Mouse (Mus musculus): ENCODE measurements around the gene Sbno2. TPM values are rescaled to one million over a fixed set of nuclear protein-coding genes. Genes with fewer than 3 reads are reported as not detected.

Sbno2 gene
- 85.9 and 89.3 TPM in 2 replicates for polyA plus RNA-seq (2012; rRNA removed)

DNA sequence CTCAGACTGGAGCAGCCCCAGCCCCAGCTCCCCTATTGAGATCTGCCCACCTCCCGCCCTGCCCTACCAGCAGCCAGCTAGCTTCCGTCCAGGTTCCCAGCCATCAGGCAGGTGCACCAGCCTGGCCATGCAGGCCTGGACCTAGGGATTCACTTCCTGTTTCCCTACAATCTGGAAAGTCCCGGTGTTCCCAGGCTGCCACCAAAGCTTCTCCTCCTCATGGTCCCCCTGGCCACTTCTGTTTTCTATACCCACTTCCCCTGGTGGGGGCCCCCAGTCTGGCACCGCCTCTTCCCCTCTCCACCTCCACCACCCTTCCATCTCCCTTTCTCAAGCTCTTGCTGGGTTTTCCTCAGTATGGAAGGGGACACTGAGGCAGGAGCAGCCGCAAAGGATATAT, at the start of gene Sbno2:
Gene Sbno2, minus strand, starts transcription at position 112 of the 400 bp plus-strand sequence.

DNA sequence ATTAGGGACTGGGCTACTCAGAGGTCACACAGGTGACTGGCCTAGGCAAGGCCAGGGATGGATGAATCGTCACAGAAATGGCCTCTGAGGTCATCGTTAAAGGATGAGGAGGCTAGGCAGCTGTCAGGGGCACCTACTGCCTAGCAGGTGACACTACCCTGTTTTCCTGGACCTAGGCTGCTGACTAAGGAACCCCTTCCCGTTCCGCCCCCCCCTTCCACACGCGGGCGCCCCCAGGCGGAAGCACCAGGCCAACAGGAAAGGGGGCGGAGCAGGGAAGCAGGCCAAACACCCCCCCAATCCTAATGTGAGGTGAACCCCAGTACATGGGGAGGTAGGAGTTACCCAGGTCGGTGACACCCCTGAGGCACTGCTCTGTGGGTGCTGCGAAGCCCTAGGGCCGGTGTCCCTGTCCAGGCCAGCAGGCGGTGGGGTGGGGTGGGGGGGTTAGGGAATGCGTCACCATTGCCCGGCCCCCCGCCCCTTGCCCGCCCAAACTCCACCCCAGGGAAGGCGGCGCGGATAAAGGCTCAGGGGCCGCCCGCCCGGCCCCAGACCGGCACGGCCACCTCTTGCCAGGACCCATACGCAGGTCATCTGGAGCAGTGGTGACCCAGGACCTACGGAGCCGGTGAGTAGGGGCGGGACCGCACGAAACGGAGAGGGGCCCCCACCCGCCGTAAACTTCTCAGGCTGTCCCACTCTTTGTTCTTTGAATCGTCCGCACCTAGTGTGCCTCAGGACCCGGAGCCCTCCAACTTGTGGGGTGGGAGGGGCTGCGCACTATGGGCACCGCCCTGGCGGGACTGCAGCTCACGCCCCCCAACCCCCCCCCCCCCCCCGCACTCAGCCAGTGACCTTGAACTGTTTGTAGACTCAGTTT, 42.6 kb upstream of the Sbno2 start, which contains the start of gene Midn:
Gene Midn, plus strand, starts transcription at position 554 of the 883 bp plus-strand sequence.

GRCm38 (mm10) chr10:80140666-80141035, 35.3 kb upstream of the Sbno2 start, which contains the start of gene Cbarp:
Gene Cbarp (minus strand): TSS chr10:80140835.

GRCm38 (mm10) chr10:80138553-80139438, 33.4 kb upstream of the Sbno2 start, which contains the start of gene Atp5d:
Gene Atp5d (plus strand): TSS chr10:80138632.

GRCm38 (mm10) chr10:80115290-80115943, 10.0 kb upstream of the Sbno2 start, which contains the start of gene Stk11:
Gene Stk11 (plus strand): TSS chr10:80115803.

DNA sequence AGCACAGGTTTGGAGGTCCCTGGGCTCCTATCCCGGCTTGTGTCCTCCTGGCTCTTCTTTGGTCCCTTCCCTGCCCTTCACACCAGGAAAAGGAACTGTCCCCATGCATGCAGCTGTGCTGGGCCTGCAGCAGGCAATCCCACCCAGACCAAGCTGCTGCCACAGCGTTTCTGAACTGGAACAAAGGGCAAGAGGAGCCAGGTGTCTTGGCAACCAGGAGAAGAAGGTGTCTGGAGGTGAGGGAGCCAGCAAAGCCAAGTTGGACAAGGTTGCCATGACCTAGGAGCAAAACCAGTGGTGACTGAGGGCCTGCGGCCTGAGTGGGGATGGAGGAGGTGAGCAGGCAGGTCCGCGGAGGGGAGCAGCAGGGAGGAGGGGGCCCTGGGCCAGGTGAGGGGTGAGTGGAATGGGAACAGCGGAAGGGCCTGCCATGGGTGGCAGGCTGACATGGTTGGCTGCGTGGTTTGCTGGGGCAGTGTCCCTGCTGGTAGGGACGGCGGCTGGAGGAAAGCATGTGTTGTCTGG, 58.3 kb downstream of the Sbno2 start, which contains the start of gene Gpx4:
Gene Gpx4, plus strand, starts transcription at position 126 of the 525 bp plus-strand sequence.

DNA sequence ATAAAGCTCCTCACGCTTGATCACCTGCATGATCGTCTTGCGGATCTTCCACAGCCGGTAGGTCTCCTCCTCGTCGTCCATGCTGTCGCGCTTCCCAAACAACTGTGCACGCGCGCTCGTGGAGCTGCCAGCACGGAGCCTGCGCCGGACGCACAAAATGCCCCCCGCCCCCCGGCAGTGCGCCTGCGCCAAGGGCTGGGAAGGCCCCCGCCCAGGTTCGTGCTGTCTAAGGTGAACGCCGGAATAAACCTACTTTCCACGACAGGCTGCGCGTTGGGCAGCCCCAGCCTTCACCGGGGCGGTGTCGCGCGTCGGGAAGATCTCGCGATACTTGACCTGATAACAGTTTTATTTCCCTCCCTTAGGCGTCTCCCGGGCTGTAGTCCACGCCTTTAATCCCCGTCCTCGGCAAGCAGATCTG, 65.8 kb downstream of the Sbno2 start, which contains the start of gene Polr2e:
Gene Polr2e, minus strand, starts transcription at position 237 of the 421 bp plus-strand sequence.

GRCm38 (mm10) chr10:80016511-80016910, 88.9 kb downstream of the Sbno2 start, which contains the start of gene Arhgap45:
Gene Arhgap45 (plus strand): TSS chr10:80016653.

Other genes starting within 250 kb of the Sbno2 start
- gene Prtn3, start 231.1 kb downstream of the Sbno2 start, polyA plus RNA-seq (2012; rRNA removed) = 9.7 and 11.8 TPM in 2 replicates
- 55.3 and 72.1 TPM in 2 replicates for gene Plppr3, start 230.9 kb downstream of the Sbno2 start, polyA plus RNA-seq (2012; rRNA removed)
- 0.20 and 1.7 TPM in 2 replicates for gene Elane, start 219.3 kb downstream of the Sbno2 start, polyA plus RNA-seq (2012; rRNA removed)
- gene Cfd, start 214.7 kb downstream of the Sbno2 start, polyA plus RNA-seq (2012; rRNA removed) = 3,404 and 4,096 TPM in 2 replicates
- 147 and 148 TPM in 2 replicates for gene Med16, start 196.6 kb downstream of the Sbno2 start, polyA plus RNA-seq (2012; rRNA removed)
- not detected in 2 replicates for gene Gm26602, start 194.7 kb downstream of the Sbno2 start, polyA plus RNA-seq (2012; rRNA removed)
- 11.7 and 14.4 TPM in 2 replicates for gene Kiss1r, start 188.6 kb downstream of the Sbno2 start, polyA plus RNA-seq (2012; rRNA removed)
- gene R3hdm4, start 184.4 kb downstream of the Sbno2 start, polyA plus RNA-seq (2012; rRNA removed) = 253 and 262 TPM in 2 replicates
- 12.3 and 12.7 TPM in 2 replicates for gene Arid3a, start 178.5 kb downstream of the Sbno2 start, polyA plus RNA-seq (2012; rRNA removed)
- 93.7 and 94.3 TPM in 2 replicates for gene Wdr18, start 145.4 kb downstream of the Sbno2 start, polyA plus RNA-seq (2012; rRNA removed)
- 0.26 and 0.77 TPM in 2 replicates for gene Grin3b, start 134.9 kb downstream of the Sbno2 start, polyA plus RNA-seq (2012; rRNA removed)
- 471 and 485 TPM in 2 replicates for gene Tmem259, start 121.2 kb downstream of the Sbno2 start, polyA plus RNA-seq (2012; rRNA removed)
- 287 and 331 TPM in 2 replicates for gene Cnn2, start 117.0 kb downstream of the Sbno2 start, polyA plus RNA-seq (2012; rRNA removed)
- gene Abca7, start 109.1 kb downstream of the Sbno2 start, polyA plus RNA-seq (2012; rRNA removed) = 20.1 and 25.5 TPM in 2 replicates
- gene Arhgap45, start 88.9 kb downstream of the Sbno2 start, polyA plus RNA-seq (2012; rRNA removed) = 23.1 and 27.9 TPM in 2 replicates
- 406 and 421 TPM in 2 replicates for gene Polr2e, start 65.8 kb downstream of the Sbno2 start, polyA plus RNA-seq (2012; rRNA removed)
- gene Gpx4, start 58.4 kb downstream of the Sbno2 start, polyA plus RNA-seq (2012; rRNA removed) = 613 and 620 TPM in 2 replicates
- gene Stk11, start 10.2 kb upstream of the Sbno2 start, polyA plus RNA-seq (2012; rRNA removed) = 186 and 203 TPM in 2 replicates
- gene Atp5d, start 33.1 kb upstream of the Sbno2 start, polyA plus RNA-seq (2012; rRNA removed) = 1,675 and 3,137 TPM in 2 replicates
- gene Cbarp, start 35.3 kb upstream of the Sbno2 start, polyA plus RNA-seq (2012; rRNA removed) = 58.9 and 61.5 TPM in 2 replicates
- gene Midn, start 42.7 kb upstream of the Sbno2 start, polyA plus RNA-seq (2012; rRNA removed) = 221 and 248 TPM in 2 replicates
- gene Cirbp, start 60.4 kb upstream of the Sbno2 start, polyA plus RNA-seq (2012; rRNA removed) = 166 and 186 TPM in 2 replicates
- gene 1600002K03Rik, start 67.4 kb upstream of the Sbno2 start, polyA plus RNA-seq (2012; rRNA removed) = 11.6 and 15.0 TPM in 2 replicates
- 24.1 and 27.6 TPM in 2 replicates for gene Efna2, start 73.9 kb upstream of the Sbno2 start, polyA plus RNA-seq (2012; rRNA removed)
- gene Mum1, start 120.9 kb upstream of the Sbno2 start, polyA plus RNA-seq (2012; rRNA removed) = 50.0 and 52.1 TPM in 2 replicates
- gene Ndufs7, start 143.6 kb upstream of the Sbno2 start, polyA plus RNA-seq (2012; rRNA removed) = 763 TPM in 2 replicates
- 151 and 218 TPM in 2 replicates for gene Gamt, start 155.4 kb upstream of the Sbno2 start, polyA plus RNA-seq (2012; rRNA removed)
- gene Dazap1, start 155.9 kb upstream of the Sbno2 start, polyA plus RNA-seq (2012; rRNA removed) = 82.9 and 83.0 TPM in 2 replicates
- 1,795 and 1,851 TPM in 2 replicates for gene Rps15, start 186.9 kb upstream of the Sbno2 start, polyA plus RNA-seq (2012; rRNA removed)
- gene Apc2, start 190.4 kb upstream of the Sbno2 start, polyA plus RNA-seq (2012; rRNA removed) = 3.4 and 4.0 TPM in 2 replicates
- gene 2310011J03Rik, start 215.0 kb upstream of the Sbno2 start, polyA plus RNA-seq (2012; rRNA removed) = 71.0 and 75.2 TPM in 2 replicates
- 17.4 and 20.3 TPM in 2 replicates for gene Pcsk4, start 223.9 kb upstream of the Sbno2 start, polyA plus RNA-seq (2012; rRNA removed)
- gene Reep6, start 224.4 kb upstream of the Sbno2 start, polyA plus RNA-seq (2012; rRNA removed) = 8.6 and 13.7 TPM in 2 replicates
- gene Adamtsl5, start 242.8 kb upstream of the Sbno2 start, polyA plus RNA-seq (2012; rRNA removed) = 18.5 and 21.2 TPM in 2 replicates

Data from ovary, adult 2 months (tissue).